Mouse (Mus musculus) kidney, postnatal 4 days (tissue): Measurements from ENCODE around the gene Tmem218.

Experiments used
- DNase-seq, 2 experiments: peaks; one replicate each; pipeline ENCODE4 v3.0.0; 2021; ENCODE audit warnings: mixed read lengths in 2 of 2

The Tmem218 gene

DNA sequence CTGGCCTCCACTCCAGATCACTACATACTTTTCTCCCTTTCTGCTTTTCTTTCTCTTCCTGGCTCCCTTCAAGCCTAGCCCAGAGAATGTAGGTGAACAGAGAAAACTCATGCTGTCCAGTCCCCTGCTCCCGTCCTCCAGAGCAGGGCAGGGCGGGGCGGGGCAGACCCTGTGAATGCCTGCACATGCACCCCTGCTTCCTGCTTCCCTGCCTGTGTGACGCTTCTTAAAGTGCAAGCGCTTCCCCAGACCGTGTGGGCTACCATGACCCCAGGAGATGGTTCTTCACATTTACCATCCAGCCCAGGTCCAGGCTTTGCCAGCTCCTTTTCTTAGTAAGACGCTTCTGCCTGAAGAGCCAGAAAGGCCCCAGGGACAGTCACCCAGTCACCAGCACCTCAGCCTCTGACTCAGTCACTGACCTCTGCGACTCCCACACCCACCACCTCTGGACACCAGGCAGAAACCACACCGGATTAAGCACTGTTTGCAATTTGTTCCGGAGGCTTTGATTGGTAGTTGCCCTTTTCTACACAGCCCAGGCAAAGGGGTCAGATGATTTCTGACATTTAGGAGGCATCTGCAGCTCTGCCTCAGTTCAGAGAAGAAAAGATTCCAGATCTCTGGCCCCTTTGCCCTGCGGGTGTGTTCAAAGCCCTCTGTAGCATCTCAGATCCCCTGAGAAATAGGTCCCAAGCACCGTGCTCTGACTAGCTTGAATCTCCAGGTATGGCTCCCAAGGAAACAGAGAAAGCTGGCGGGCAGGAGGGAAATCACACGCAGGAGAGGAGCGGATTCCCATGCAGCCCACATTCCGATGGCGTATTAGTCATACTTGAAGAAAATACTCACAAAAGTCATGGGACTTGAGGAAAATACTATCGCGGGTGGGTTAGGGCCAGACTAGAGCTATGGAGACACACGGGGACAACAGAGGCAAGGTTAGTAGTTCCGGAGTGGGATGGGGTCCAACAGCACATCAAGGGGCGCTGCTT, 24.5 kb downstream of the Tmem218 start:
- DNase-seq = no peak

DNA sequence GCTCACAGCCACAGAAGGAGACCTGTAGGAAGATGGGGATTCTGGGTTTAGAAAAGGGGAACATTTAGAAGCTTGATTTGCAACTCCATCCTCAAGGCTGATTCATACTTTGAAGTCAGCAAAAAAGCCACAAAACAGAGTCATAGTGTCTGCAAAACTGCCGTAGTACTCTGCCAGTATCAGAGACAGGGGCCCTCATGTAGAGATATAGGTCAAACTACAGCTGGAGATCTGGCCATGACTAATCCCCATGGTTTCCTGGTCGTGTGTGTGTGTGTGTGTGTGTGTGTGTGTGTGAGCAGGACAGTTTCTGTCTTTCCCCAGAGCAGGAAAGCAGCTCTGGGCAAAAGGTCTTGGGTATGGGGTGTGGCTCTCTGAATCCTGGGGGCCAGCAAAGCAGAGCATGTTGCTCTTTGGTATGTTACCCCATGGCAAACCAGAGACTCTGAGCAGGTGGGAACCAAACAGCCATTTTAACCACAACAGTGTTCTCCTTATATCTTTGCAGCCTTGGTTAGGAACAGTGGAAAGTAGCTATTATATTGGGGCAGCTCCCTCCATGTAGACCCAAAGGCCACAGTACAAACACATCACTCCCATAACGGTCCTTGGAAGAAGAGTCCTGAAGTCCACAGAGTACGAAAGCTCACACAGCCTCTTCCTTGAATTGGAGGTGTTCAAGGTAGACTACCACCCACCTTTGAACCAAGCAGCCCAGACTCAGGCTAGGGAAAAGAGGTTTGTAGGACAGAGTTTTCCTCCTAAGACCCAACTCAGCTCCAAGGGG, 28.1 kb downstream of the Tmem218 start:
- peak; percentile 21 to 35 for DNase-seq

DNA sequence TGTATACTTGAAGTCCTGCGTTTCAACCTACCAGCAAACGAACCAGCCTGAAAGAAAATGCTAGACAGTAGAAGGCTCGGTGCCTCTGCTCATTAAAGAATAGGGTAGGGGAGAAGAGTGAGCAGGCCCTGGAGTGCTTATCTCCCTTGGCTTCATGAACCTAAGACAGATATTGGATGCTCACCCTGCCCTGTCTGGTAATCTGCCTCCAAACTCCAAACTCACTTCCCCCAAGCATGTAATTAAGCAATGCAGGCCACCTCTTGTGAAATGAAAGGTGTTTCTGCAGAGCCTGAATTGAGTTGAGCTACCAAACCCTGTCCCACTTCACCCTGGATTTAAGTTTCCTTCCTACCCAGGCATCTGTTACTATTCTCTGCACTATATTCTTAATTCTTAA, 34.7 kb downstream of the Tmem218 start:
- no peak for DNase-seq

GRCm38 (mm10) chr9:37244600-37244999, 36.6 kb downstream of the Tmem218 start:
- no peak for DNase-seq

GRCm38 (mm10) chr9:37245404-37245803, 37.4 kb downstream of the Tmem218 start:
- no peak for DNase-seq

- DNase-seq = no peak
Observed at GRCm38 (mm10) chr9:37245810-37246209, 37.8 kb downstream of the Tmem218 start.

GRCm38 (mm10) chr9:37247429-37247828, 39.4 kb downstream of the Tmem218 start:
- peak; percentile 47 to 61 for DNase-seq

GRCm38 (mm10) chr9:37248381-37248906, 40.4 kb downstream of the Tmem218 start:
- peak; percentile 16 to 42 for DNase-seq

DNA sequence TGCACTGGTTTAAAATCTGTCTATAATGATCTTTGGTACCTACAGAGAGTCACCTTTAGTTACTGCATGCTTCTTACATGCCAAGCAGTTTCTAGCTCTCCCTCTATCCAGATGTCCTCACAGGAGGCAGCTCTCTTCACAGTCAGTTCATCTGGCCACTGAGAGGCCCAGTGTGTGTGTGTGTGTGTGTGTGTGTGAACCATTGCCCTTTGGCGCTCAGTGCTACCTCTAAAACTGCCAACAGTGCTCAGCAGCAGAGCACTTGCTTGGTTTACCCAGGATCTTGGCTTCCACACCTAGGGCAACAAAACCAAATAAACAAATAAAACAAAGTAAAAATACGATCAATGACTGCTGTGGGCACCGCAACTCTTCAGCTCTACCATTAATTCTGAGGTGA, 42.0 kb downstream of the Tmem218 start:
- DNase-seq = no peak

GRCm38 (mm10) chr9:37250631-37251030, 42.6 kb downstream of the Tmem218 start:
- no peak for DNase-seq

- no peak for DNase-seq
Observed at GRCm38 (mm10) chr9:37254531-37255110, 46.6 kb downstream of the Tmem218 start.

DNA sequence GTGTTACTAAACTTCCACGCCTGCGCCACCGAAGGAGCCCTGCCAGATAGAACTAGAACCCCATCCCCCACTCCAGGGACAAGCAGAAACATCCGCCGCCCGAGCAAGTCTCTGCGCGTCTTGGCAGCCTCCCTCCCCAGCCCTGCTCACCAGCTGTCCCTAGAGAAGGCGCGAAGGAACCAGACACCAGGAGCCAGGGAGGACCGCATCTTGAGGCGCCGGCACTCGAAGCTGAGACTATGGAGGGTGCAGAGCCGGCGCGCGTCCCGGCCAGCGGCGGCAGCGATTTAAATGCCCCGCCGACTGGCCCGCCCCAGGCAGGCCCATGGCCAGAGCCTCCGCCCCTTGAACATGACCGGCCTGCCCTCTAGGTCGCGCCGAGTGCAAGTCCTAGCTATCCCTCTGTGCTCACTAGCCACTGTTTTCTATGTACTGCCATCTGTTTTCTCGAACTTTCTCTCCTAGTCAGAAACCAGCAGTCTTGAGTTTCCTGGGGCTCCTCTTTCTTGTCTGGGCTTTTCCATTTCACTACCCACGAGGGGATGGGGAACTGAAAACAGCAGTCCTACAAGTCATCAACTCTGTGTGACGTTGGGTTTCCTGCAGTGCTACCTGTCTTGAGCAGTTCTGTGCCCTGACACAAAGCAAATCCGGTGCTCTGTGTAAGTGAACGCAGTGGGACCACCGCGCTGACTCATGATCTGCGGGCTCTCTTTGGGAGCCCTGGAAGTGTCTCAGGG, 47.3 kb downstream of the Tmem218 start, which contains the start of gene Slc37a2:
Slc37a2 (minus strand) TSS at position 590 of the 740 bp plus-strand sequence.
- DNase-seq = peak; percentile 68 to 80

DNA sequence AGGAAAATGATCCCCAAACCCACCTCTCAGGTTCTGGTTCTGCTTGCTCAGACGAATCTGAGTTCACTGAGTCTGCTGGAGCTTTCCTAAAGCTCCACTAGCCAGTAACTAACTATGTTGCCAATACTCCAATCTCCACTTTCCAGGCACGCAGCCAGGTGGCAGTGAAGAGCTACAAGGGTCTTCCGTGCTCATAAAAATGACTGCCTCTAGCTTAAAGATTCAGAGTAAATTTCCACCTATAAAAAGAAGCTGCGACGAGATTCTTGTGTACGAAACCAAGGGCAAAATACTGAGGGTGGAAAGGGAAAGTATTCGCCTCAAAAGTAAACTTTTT, 47.8 kb downstream of the Tmem218 start:
- peak; percentile 77 to 83 for DNase-seq

- no peak for DNase-seq
Observed at GRCm38 (mm10) chr9:37266622-37267021, 58.6 kb downstream of the Tmem218 start.
